In the genomic region with DNA sequence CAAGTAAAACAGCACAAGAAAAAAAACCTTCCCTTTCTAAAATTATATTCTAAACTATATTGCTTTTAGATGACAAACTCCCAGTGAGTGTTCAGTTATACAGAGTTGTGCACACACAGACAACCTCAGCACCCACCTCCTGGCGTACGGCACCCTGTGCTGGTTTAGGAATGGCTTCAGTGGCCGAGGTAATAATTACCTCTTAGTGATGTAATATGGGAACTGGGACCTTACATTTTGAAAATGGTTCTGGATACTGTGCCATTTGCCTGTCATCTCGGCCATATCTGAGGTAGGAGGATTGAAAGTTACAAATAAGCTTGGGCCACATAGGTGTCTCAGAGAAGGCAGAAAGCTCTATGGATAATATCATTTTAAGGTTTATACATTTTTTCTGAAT, we compare ENCODE assay signal across 25 mouse cellular contexts. TPM values are rescaled to one million over a fixed set of nuclear protein-coding genes. Genes with fewer than 3 reads are reported as not detected.
DNase-seq lines count a peak whose midpoint lies in the region; ATAC-seq and TF ChIP-seq lines count a peak whose summit lies in the region.
"Had no signal": no experiment of that assay in that cellular context is flagged by ENCODE, and none has a peak within 500 bp of the region (broad histone marks: within the 10 kb centered on the region; RNA-seq: fewer than 3 reads in every experiment).

No protein-coding gene starts in this region.

- H3K36me3 ChIP-seq in megakaryocyte, embryonic 14.5 days (replicated peaks; ENCODE audit: low read length) = peaks cover 78% of the 10 kb centered on the region
- H3K36me3 ChIP-seq in liver, embryonic 14.5 days (replicated peaks; ENCODE audit: control insufficient read depth, insufficient read depth, low read depth) = 0 out of 2 replicates have a peak, but pooled peaks cover 3% of the 10 kb centered on the region
- H3K36me3 ChIP-seq in hindbrain, embryonic 12.5 days = no peaks in the 10 kb centered on the region
- H3K36me3 ChIP-seq: limb, embryonic 13.5 days; lung, embryonic 15.5 days; stomach, embryonic 15.5 days had no signal

- H3K4me2 ChIP-seq in liver, embryonic 14.5 days (ENCODE audit: low read depth) = peak overlapping the region; percentile 62
- H3K4me2 ChIP-seq in hindbrain, embryonic 12.5 days (replicated peaks) = no peak overlapping the region
- H3K4me2 ChIP-seq: heart, embryonic 11.5 days; hindbrain, embryonic 14.5 days; limb, embryonic 13.5 days; lung, embryonic 15.5 days; midbrain, embryonic 13.5 days; stomach, embryonic 15.5 days had no signal

- peak overlapping the region; percentile 64 for H3K4me3 ChIP-seq in megakaryocyte, embryonic 14.5 days (replicated peaks)
- H3K4me3 ChIP-seq in liver, embryonic 14.5 days (ENCODE audit: insufficient read depth in 1 of 2, low read depth in 2 of 2, low read length in 2 of 2) = no peak overlapping the region
- H3K4me3 ChIP-seq in hindbrain, embryonic 12.5 days = no peak overlapping the region
- H3K4me3 ChIP-seq: gastrocnemius, adult 2 months; layer of hippocampus, adult 2 months; left cerebral cortex, adult 2 months; limb, embryonic 13.5 days; lung, embryonic 15.5 days; midbrain, embryonic 13.5 days; stomach, embryonic 15.5 days had no signal

- ATAC-seq in megakaryocyte, adult 5-6 weeks (ENCODE audit: poor library complexity, severe bottlenecking) = no peak
- no peak for ATAC-seq in liver, embryonic 14.5 days (ENCODE audit: insufficient read depth)
- ATAC-seq in hindbrain, embryonic 12.5 days (ENCODE audit: low FRiP score) = no peak
- ATAC-seq in monocyte, adult 5-6 weeks (replicated peaks; ENCODE audit: insufficient number of reproducible peaks, low FRiP score, low TSS enrichment, poor library complexity, severe bottlenecking) = no peak
- ATAC-seq: forebrain, embryonic 16.5 days; midbrain, embryonic 13.5 days had no signal

- H3K4me1 ChIP-seq in megakaryocyte, embryonic 14.5 days = peaks cover 77% of the 10 kb centered on the region
- H3K4me1 ChIP-seq in liver, embryonic 14.5 days (replicated peaks; ENCODE audit: control insufficient read depth in 2 of 2, insufficient read depth in 2 of 2, low read length in 1 of 2) = peaks cover 14 to 21% of the 10 kb centered on the region in 2 experiments
- no peaks in the 10 kb centered on the region for H3K4me1 ChIP-seq in hindbrain, embryonic 12.5 days
- H3K4me1 ChIP-seq: limb, embryonic 13.5 days; lung, embryonic 15.5 days; midbrain, embryonic 13.5 days; stomach, embryonic 15.5 days had no signal

- TF ChIP-seq CTCF in liver, embryonic 14.5 days (IDR thresholded peaks at IDR 0.05; ENCODE audit: low read depth) = no peak

- peak; percentile 44 for DNase-seq in kidney, adult 9 months
- no peak for DNase-seq in kidney, postnatal 10 days
- no peak for DNase-seq in liver, embryonic 14.5 days (ENCODE audit: low read depth in 3 of 3, low spot score in 3 of 3)
- DNase-seq in adrenal gland, postnatal 14 days = no peak
- DNase-seq: adrenal gland, postnatal 25 days; cerebellum, adult 18-20 months; cerebellum, postnatal 10 days; gastrocnemius, adult 2 months; gastrocnemius, postnatal 36 days; heart, adult 18-20 months; heart, postnatal 36 days; right cerebral cortex, postnatal 14 days had no signal

- no peaks in the 10 kb centered on the region for H3K27me3 ChIP-seq in megakaryocyte, embryonic 14.5 days (replicated peaks)
- no peaks in the 10 kb centered on the region for H3K27me3 ChIP-seq in liver, embryonic 14.5 days (ENCODE audit: control insufficient read depth, insufficient read depth, low read length)
- H3K27me3 ChIP-seq in hindbrain, embryonic 12.5 days = no peaks in the 10 kb centered on the region
- H3K27me3 ChIP-seq: limb, embryonic 13.5 days; lung, embryonic 15.5 days; midbrain, embryonic 13.5 days; stomach, embryonic 15.5 days had no signal

- 72% methylated on average over 4 of the region's 4 CpGs for WGBS in liver, embryonic 14.5 days (ENCODE audit: insufficient replicate concordance)
- WGBS in hindbrain, embryonic 12.5 days = 94% methylated on average over 4 of the region's 4 CpGs

- peak overlapping the region; percentile 15; the same call in 1 of the 2 replicates for H3K9ac ChIP-seq in liver, embryonic 14.5 days (replicated peaks)
- H3K9ac ChIP-seq in hindbrain, embryonic 12.5 days = no peak overlapping the region
- H3K9ac ChIP-seq: hindbrain, embryonic 14.5 days; limb, embryonic 13.5 days; lung, embryonic 15.5 days; midbrain, embryonic 13.5 days; stomach, embryonic 15.5 days had no signal

- no peak for TF ChIP-seq EP300 in liver, embryonic 14.5 days (IDR thresholded peaks at IDR 0.05; ENCODE audit: low read depth)

- H3K9me3 ChIP-seq in megakaryocyte, embryonic 14.5 days = no peaks in the 10 kb centered on the region
- H3K9me3 ChIP-seq in liver, embryonic 14.5 days (ENCODE audit: control insufficient read depth, low read length) = no peaks in the 10 kb centered on the region
- H3K9me3 ChIP-seq in hindbrain, embryonic 12.5 days (replicated peaks) = no peaks in the 10 kb centered on the region
- H3K9me3 ChIP-seq: limb, embryonic 13.5 days; lung, embryonic 15.5 days; midbrain, embryonic 13.5 days; stomach, embryonic 15.5 days had no signal

- H3K27ac ChIP-seq in liver, embryonic 14.5 days = peak overlapping the region; percentile 91
- no peak overlapping the region for H3K27ac ChIP-seq in hindbrain, embryonic 12.5 days
- H3K27ac ChIP-seq: gastrocnemius, adult 2 months; hindbrain, embryonic 14.5 days; layer of hippocampus, adult 2 months; left cerebral cortex, adult 2 months; limb, embryonic 13.5 days; lung, embryonic 15.5 days; midbrain, embryonic 13.5 days; stomach, embryonic 15.5 days had no signal

RNA-seq across cellular contexts. Expression of gene Zfand4, which starts 22.3 kb away (rescaled TPM):
- polyA plus RNA-seq in megakaryocyte, embryonic 14.5 days (2012; ENCODE audit: insufficient read depth, low replicate concordance) = 1.3 TPM in 1 of 2 replicates, not detected in the other
- 23.6 and 25.9 TPM in 2 replicates for total RNA-seq in megakaryocyte, adult 5-6 weeks (2015)
- total RNA-seq in megakaryocyte, adult 5-6 weeks (2017) = 12.0 and 23.0 TPM in 2 replicates
- polyA plus RNA-seq in liver, embryonic 14.5 days (2012; rRNA removed) = 2.3 and 3.2 TPM in 2 replicates
- 4.4 and 6.3 TPM in 2 replicates for polyA plus RNA-seq in liver, embryonic 14.5 days (2014; fragmentation: Nextera tagmentation; extraction: Ambion mirVana)
- polyA plus RNA-seq in hindbrain, embryonic 12.5 days (2016; fragmentation: Nextera tagmentation; extraction: Ambion mirVana) = 8.9 and 9.7 TPM in 2 replicates
- total RNA-seq in monocyte, adult 5-6 weeks (2017) = 4.7 to 7.8 TPM (median 6.4 TPM) in 3 replicates
- total RNA-seq in adrenal gland, postnatal 14 days (2021) = 3.0 and 3.5 TPM in 2 replicates

RNA-seq across cellular contexts. Expression of gene March8, which starts 51.5 kb away (rescaled TPM):
- 3.4 and 8.1 TPM in 2 replicates for polyA plus RNA-seq in megakaryocyte, embryonic 14.5 days (2012; ENCODE audit: insufficient read depth, low replicate concordance)
- total RNA-seq in megakaryocyte, adult 5-6 weeks (2015) = 4.7 and 8.4 TPM in 2 replicates
- total RNA-seq in megakaryocyte, adult 5-6 weeks (2017) = 15.1 and 15.2 TPM in 2 replicates
- polyA plus RNA-seq in liver, embryonic 14.5 days (2012; rRNA removed) = 82.4 and 96.1 TPM in 2 replicates
- 80.1 and 89.8 TPM in 2 replicates for polyA plus RNA-seq in liver, embryonic 14.5 days (2014; fragmentation: Nextera tagmentation; extraction: Ambion mirVana)
- polyA plus RNA-seq in hindbrain, embryonic 12.5 days (2016; fragmentation: Nextera tagmentation; extraction: Ambion mirVana) = 65.0 and 68.5 TPM in 2 replicates
- 13.5 to 21.6 TPM (median 13.8 TPM) in 3 replicates for total RNA-seq in monocyte, adult 5-6 weeks (2017)
- 53.9 and 58.5 TPM in 2 replicates for total RNA-seq in adrenal gland, postnatal 14 days (2021)
